Mouse (Mus musculus) adrenal gland, adult 2 months (tissue): ENCODE data around the gene Epb41l4b. TPM values are rescaled to one million over a fixed set of nuclear protein-coding genes. Genes with fewer than 3 reads are reported as not detected.
A peak's percentile ranks its signal among the peaks of the same experiment; 100 is the strongest.

Source experiments
- DNase-seq: peaks from one replicate; pipeline ENCODE4 v3.0.0; 2021
- polyA plus RNA-seq: library from polyadenylated mRNA; depleted of rRNA; stranded (reverse); fragments of >200 nt; gene quantifications from 2 replicates; pipeline ENCODE4 v1.2.3, GENCODE M21; 2012
- total RNA-seq, 2 experiments: library from RNA; stranded (reverse); gene quantifications; 2 replicates each; pipeline ENCODE4 v1.2.3; 2021

The Epb41l4b gene
- total and polyA plus RNA-seq, 3 experiments = 0.42 to 3.8 (median 2.2) TPM

- no peak for DNase-seq
Observed at GRCm38 (mm10) chr4:57010919-57011318, 132.3 kb downstream of the Epb41l4b start.

- no peak for DNase-seq
Observed at GRCm38 (mm10) chr4:57010425-57010824, 132.8 kb downstream of the Epb41l4b start.

GRCm38 (mm10) chr4:57007717-57008116, 135.5 kb downstream of the Epb41l4b start:
- no peak for DNase-seq

GRCm38 (mm10) chr4:57005011-57005410, 138.2 kb downstream of the Epb41l4b start:
- no peak for DNase-seq

GRCm38 (mm10) chr4:57003886-57004285, 139.4 kb downstream of the Epb41l4b start:
- no peak for DNase-seq

GRCm38 (mm10) chr4:57002751-57003150, 140.5 kb downstream of the Epb41l4b start:
- no peak for DNase-seq

- no peak for DNase-seq
Observed at GRCm38 (mm10) chr4:57001437-57001836, 141.8 kb downstream of the Epb41l4b start.

GRCm38 (mm10) chr4:56993331-56993730, 149.9 kb downstream of the Epb41l4b start:
- DNase-seq = no peak

GRCm38 (mm10) chr4:56991951-56992350, 151.3 kb downstream of the Epb41l4b start:
- no peak for DNase-seq

- DNase-seq = peak; percentile 15
Observed at GRCm38 (mm10) chr4:56990215-56990584, 153.0 kb downstream of the Epb41l4b start, which contains the start of gene Frrs1l. Gene Frrs1l (minus strand): TSS chr4:56990391.

- DNase-seq = no peak
Observed at GRCm38 (mm10) chr4:56989431-56990214, 153.6 kb downstream of the Epb41l4b start.

- no peak for DNase-seq
Observed at GRCm38 (mm10) chr4:56965586-56966179, 177.6 kb downstream of the Epb41l4b start.

GRCm38 (mm10) chr4:56963687-56964086, 179.6 kb downstream of the Epb41l4b start:
- DNase-seq = no peak

- no peak for DNase-seq
Observed at GRCm38 (mm10) chr4:56961320-56961925, 181.8 kb downstream of the Epb41l4b start.

GRCm38 (mm10) chr4:56957518-56957917, 185.7 kb downstream of the Epb41l4b start:
- no peak for DNase-seq

GRCm38 (mm10) chr4:56953235-56953634, 190.0 kb downstream of the Epb41l4b start:
- DNase-seq = no peak

- no peak for DNase-seq
Observed at GRCm38 (mm10) chr4:56951701-56952100, 191.5 kb downstream of the Epb41l4b start.

GRCm38 (mm10) chr4:56949494-56949893, 193.7 kb downstream of the Epb41l4b start:
- DNase-seq = no peak

GRCm38 (mm10) chr4:56946641-56947640, 196.3 kb downstream of the Epb41l4b start, which contains the start of gene Tmem245:
Gene Tmem245 (minus strand): TSS chr4:56947437.
- DNase-seq = peak; percentile 96

- DNase-seq = no peak
Observed at GRCm38 (mm10) chr4:56946180-56946579, 197.1 kb downstream of the Epb41l4b start.

GRCm38 (mm10) chr4:56944286-56944685, 199.0 kb downstream of the Epb41l4b start:
- DNase-seq = peak; percentile 46

- DNase-seq = no peak
Observed at GRCm38 (mm10) chr4:56943258-56943657, 200.0 kb downstream of the Epb41l4b start.
